Mouse (Mus musculus) gastrocnemius, postnatal 4 days (tissue): ENCODE measurements around the gene Gm47969. TPM values are rescaled to one million over a fixed set of nuclear protein-coding genes. Genes with fewer than 3 reads are reported as not detected.
"Not testable (repeated sequence)": the region's sequence is repeated elsewhere in the genome, so short reads cannot be mapped to it uniquely, and the experiment has no call there.

ENCODE experiments used
- DNase-seq, 2 experiments: peaks; one replicate each; pipeline ENCODE4 v3.0.0; 2021 to 2022; ENCODE audit warnings: low spot score in 2 of 2, mixed read lengths in 2 of 2
- long read RNA-seq, 2 experiments: library from polyadenylated mRNA; stranded (forward); transcript quantifications; one replicate each; pipeline ENCODE4 v2.0.0; 2021
- total RNA-seq, 2 experiments: library from RNA; stranded (reverse); gene quantifications; 2 replicates each; pipeline ENCODE4 v1.2.3; 2021

The Gm47969 gene
- not detected for total RNA-seq
- long read RNA-seq, experiment 1, result 0 reads
- long read RNA-seq, experiment 2, result 0 reads

GRCm38 (mm10) chr1:83044882-83045427, at the start of gene Gm47969:
Gene Gm47969 (plus strand): TSS chr1:83044932.
- no peak for DNase-seq

DNA sequence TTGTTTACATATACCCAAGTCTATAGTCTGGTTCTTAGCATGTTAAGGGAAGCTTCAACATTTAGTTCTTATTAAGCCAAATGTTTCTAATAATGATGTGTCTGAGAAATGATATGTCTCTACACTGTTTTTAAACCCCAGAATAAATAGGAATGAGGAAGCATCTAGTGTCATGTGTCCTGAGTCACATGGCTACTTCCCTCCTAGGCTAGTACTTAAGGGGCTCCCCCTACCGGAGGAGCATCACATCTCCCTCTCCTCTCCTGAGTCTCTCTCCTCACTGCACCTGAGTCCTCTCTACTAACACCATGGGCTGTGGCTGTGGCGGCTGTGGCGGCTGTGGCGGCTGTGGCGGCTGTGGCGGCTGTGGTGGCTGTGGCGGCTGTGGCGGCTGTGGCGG, 44.4 kb upstream of the Gm47969 start, which contains the start of gene Gm47959:
TSS of gene Gm47959 (plus strand) at position 243 of the 400 bp plus-strand sequence.
- DNase-seq, result not testable (repeated sequence)

DNA sequence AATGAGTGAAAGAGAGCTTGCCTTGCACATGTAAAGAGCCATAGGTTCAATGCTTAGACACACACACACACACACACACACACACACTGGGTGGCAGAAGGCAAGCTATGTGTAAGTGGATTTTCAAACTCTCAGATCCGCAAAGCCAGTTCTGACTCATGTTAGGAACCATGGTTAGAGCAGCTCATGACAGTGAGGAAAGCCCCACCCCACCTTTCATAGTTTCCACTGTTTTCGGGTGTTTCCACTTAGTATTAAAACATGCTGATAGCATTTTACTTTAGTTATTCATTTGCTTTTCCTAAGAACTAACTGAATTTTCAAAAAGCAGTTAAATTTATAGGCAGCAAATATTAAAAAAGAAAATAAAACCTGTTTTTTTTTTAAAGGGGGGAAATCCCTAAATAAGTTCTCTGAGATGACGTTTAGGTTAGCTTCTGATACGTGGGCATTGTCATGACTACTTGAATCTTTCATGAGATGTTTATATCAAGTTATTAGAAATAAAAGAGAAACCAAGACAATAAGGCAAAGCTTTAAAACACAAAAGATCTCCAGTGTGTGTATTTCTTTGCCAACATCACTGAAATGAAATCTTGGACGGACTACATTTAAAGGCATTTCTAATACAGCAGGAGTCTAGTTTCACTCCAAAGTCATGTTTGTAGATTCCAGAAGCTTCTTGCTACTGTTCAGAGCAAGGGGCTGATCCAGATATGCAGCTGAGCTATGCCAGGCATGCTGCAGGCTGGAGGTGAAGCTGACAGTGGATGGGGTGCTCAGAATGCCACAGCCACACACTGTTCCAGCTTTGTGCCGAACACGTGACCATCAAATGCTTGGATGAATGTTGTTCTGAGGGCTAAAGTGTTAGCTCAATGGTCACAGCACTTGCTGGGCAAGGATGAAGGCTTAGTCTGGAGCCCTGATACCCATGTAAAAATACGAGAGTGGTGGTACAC, 38.2 kb upstream of the Gm47969 start:
- DNase-seq, result no peak

GRCm38 (mm10) chr1:83007471-83007870, 37.3 kb upstream of the Gm47969 start:
- DNase-seq, result no peak

- DNase-seq, result no peak
Observed at GRCm38 (mm10) chr1:83014477-83014876, 30.3 kb upstream of the Gm47969 start.

DNA sequence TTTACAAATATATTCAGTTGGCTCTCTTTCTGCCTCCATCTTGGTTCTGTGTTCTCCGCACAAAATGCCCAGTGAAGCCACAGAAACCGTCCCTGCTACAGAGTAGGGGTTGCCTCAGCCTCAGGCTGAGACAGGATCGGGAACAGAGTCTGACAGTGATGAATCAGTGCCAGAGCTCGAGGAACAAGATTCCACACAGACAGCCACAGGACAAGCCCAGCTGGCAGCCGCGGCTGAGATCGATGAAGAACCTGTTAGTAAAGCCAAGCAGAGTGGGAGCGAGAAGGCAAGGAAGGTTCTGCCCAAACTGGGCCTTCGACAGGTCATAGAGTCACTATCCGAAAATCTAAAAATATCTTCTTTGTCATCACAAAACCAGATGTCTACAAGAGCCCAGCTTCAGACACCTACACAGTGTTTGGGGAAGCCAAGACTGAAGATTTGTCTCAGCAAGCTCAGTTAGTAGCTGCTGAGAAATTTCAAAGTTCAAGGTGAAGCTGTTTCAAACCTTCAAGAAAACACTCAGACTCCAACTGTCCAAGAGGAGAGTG, 29.3 kb upstream of the Gm47969 start:
- DNase-seq, result no peak

DNA sequence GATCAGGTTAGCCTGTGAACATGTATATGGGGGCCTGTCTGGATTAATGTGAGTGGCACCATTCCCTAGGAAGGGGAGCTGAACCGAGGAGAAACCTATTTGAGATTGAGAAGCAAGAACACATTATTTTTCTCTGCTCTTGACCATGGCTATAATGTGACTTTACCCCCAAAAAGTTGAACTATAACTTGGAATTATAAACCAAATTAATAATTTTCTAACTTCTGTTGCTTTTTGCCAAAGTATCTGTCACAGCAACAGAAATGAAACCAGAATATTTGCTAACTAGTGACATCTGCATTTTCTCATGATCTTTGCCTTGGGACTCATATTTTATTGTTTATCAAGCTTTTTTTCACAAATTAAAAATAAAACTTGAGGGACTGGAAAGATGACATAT, 28.2 kb upstream of the Gm47969 start:
- no peak for DNase-seq

GRCm38 (mm10) chr1:83031950-83032349, 12.8 kb upstream of the Gm47969 start:
- DNase-seq, result no peak

GRCm38 (mm10) chr1:83032508-83032907, 12.2 kb upstream of the Gm47969 start:
- DNase-seq, result no peak

DNA sequence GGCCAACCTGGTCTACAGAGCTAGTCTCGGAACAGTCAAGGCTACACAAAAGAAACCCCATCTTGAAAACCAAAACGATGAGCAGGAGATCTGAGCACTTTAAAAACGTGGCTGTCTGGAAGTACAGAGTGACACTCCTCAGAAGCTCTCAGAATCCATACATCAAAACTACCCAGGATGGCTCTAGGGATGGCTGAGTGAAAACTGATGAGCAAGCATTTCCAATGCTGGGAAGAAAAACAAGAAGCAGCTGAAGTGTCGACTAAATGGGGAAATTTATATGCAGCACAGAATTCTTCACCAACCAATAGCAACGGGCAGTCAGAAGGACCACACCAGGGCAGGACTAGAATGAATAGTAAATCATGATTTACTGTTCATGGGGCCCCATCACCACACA, 10.2 kb upstream of the Gm47969 start:
- DNase-seq, result no peak

DNA sequence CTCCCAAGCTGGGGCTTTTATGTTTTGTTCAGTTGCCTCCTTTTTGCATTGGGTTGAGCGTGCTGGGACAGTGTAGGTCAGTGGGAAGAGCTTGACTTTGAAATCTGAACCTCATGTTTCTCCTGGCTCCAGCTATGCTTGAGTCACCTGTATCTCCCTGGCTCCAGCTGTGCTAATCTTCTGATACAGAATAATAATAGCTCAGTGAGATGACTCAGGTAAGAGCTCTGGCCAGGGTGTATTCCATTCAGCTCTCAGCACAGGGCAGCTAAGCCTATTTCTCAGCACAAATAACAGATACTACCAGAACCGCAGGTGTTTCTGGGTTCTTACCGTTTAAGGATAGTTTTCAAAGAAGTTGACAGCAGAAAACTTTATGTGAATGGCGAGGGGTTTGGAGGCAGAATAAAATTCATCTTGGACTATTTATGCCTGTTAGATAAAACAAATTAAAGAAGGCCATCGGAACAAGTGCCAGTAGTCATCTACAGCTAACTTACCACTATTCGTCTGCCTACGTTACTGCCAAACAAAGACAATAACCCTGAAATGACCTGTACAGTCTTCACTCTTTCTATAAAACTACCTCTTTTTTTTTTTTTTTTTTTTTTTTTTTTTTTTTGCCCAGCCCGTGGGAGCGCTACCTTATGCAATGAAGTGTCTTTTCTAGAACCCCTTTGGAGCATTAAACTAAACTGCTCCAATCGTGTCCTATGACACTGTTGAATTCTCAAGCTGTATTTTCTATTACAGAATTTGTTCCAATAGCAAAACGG, 7.7 kb upstream of the Gm47969 start:
- no peak for DNase-seq

GRCm38 (mm10) chr1:83038109-83038672, 6.5 kb upstream of the Gm47969 start, which contains the start of gene Slc19a3:
Gene Slc19a3 (minus strand): TSS chr1:83038448.
- peak in 1 of 2 experiments; percentile 10 for DNase-seq

- no peak for DNase-seq
Observed at GRCm38 (mm10) chr1:83039080-83039479, 5.7 kb upstream of the Gm47969 start.

GRCm38 (mm10) chr1:83042380-83042779, 2.4 kb upstream of the Gm47969 start, which contains the start of gene Krtap28-10:
Gene Krtap28-10 (minus strand): TSS chr1:83042480.
- no peak for DNase-seq

- DNase-seq, result no peak
Observed at GRCm38 (mm10) chr1:83058481-83058880, 13.7 kb downstream of the Gm47969 start.

- DNase-seq, result no peak
Observed at GRCm38 (mm10) chr1:83059278-83059677, 14.5 kb downstream of the Gm47969 start, which contains the start of gene A030005K14Rik. Gene A030005K14Rik (minus strand): TSS chr1:83059378.

DNA sequence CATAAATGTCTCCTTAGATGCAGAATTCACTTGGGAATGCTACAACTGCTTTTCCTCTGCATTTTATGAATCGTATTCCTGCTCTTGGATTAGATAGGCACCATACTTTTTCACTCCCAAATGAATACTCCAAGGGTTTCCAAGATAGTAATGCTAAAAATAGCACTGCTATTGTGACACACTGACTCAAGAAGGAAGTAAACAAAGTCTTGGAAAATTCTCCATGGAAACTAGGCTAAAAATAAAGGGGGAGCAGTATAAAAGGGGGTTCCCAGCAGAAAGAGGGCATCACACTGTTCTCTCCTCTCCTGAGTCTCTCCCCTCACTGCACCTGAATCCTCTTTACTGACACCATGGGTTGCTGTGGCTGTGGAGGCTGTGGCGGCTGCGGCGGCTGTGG, 15.9 kb downstream of the Gm47969 start, which contains the start of gene Krtap28-13:
TSS of gene Krtap28-13 (plus strand) at position 288 of the 400 bp plus-strand sequence.
- no peak for DNase-seq

GRCm38 (mm10) chr1:83064851-83065250, 20.1 kb downstream of the Gm47969 start:
- no peak for DNase-seq

- no peak for DNase-seq
Observed at GRCm38 (mm10) chr1:83066577-83066976, 21.8 kb downstream of the Gm47969 start.

DNA sequence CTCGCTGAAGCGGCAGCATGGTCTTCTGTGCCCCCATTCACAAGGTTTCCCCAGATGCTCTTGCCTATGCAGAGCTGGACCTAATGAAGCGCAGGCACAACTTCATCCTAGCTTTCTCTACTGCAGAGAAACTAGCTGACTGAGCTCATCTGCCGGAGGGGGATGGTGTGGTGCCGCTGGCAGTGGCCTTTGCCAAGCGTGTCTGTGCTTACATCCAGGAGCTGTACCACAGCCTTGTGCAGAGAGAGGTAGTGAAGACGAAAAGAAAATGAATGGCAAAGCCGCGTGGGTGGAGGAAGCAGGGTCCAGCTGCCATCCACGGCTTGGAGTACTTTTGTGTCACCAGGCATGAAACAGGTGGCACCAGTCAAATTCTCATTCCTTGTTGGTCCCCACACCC, 22.5 kb downstream of the Gm47969 start:
- DNase-seq, result no peak
